Mouse (Mus musculus) testis, adult 2 months (tissue): ENCODE results near the gene Mmp27. TPM values are rescaled to one million over a fixed set of nuclear protein-coding genes. Genes with fewer than 3 reads are reported as not detected.

ENCODE experiments used
- H3K27ac ChIP-seq: fragments of 200-500 bp; 2 replicates; pipeline ENCODE4 v1.5.1; 2012; ENCODE audit warnings: low read depth, low read length; ENCODE audit not compliant: control insufficient read depth, insufficient read depth
- H3K27me3 ChIP-seq: fragments of 200-500 bp; 2 replicates; pipeline ENCODE4 v1.6.1; 2012; ENCODE audit warnings: mild to moderate bottlenecking, low read length, moderate library complexity; ENCODE audit not compliant: control insufficient read depth, insufficient read depth
- H3K36me3 ChIP-seq: fragments of 200-500 bp; 2 replicates; pipeline ENCODE4 v1.6.1; 2012; ENCODE audit warnings: mild to moderate bottlenecking, low read length; ENCODE audit not compliant: control insufficient read depth, insufficient read depth
- H3K4me1 ChIP-seq: fragments of 200-500 bp; 2 replicates; pipeline ENCODE4 v1.6.1; 2012; ENCODE audit warnings: low read length; ENCODE audit not compliant: control insufficient read depth, insufficient read depth
- H3K4me3 ChIP-seq: fragments of 200-500 bp; 2 replicates; pipeline ENCODE4 v1.5.1; 2012; ENCODE audit warnings: low read depth, mild to moderate bottlenecking, low read length, moderate library complexity, mixed read lengths; ENCODE audit not compliant: control insufficient read depth
- CTCF ChIP-seq: fragments of 200-500 bp; IDR thresholded peaks from 2 replicates; pipeline ENCODE4 v1.5.1; 2012; ENCODE audit warnings: low read depth, mild to moderate bottlenecking, inconsistent platforms, low read length, moderate library complexity; ENCODE audit not compliant: control insufficient read depth, insufficient read depth, insufficient replicate concordance
- POLR2A ChIP-seq: fragments of 200-500 bp; IDR thresholded peaks from 2 replicates; pipeline ENCODE4 v1.6.1; 2012; ENCODE audit warnings: low read depth, mild to moderate bottlenecking, inconsistent platforms, low read length, moderate library complexity; ENCODE audit not compliant: control insufficient read depth
- polyA plus RNA-seq: library from polyadenylated mRNA; depleted of rRNA; stranded (reverse); fragments of >200 nt; gene quantifications from 2 replicates; pipeline ENCODE4 v1.2.3, GENCODE M21; 2012; rRNA removed

Mmp27 gene
- not detected in 2 replicates for polyA plus RNA-seq

GRCm38 (mm10) chr9:7571162-7571561 lies at the start of gene Mmp27:
Gene Mmp27 (plus strand): TSS chr9:7571396.
- no peak within 1 kb of the TSS for H3K4me3 ChIP-seq
- no peaks in the 10 kb centered on the region for H3K4me1 ChIP-seq
- no peaks in the 10 kb centered on the region for H3K36me3 ChIP-seq
- no peaks in the 10 kb centered on the region for H3K27me3 ChIP-seq
- TF ChIP-seq POLR2A (no peak), CTCF (no peak)
- H3K27ac ChIP-seq = no peak within 1 kb of the TSS

- Histone ChIP-seq H3K4me1 (no peaks in the 10 kb centered on the region), H3K27me3 (no peaks in the 10 kb centered on the region)
- TF ChIP-seq CTCF = no peak
- no peak for TF ChIP-seq POLR2A
Observed at GRCm38 (mm10) chr9:7526255-7526940, 44.8 kb upstream of the Mmp27 start.

GRCm38 (mm10) chr9:7542763-7543162 lies 28.4 kb upstream of the Mmp27 start:
- Histone ChIP-seq H3K27me3 (no peaks in the 10 kb centered on the region), H3K36me3 (no peaks in the 10 kb centered on the region), H3K4me1 (no peaks in the 10 kb centered on the region), H3K27ac (no peak overlapping the region), H3K4me3 (no peak overlapping the region)
- TF ChIP-seq CTCF (no peak), POLR2A (no peak)

More at GRCm38 (mm10) chr9:7526255-7526940, 44.8 kb upstream of the Mmp27 start:
- Histone ChIP-seq H3K36me3 (no peaks in the 10 kb centered on the region), H3K4me3 (no peak overlapping the region), H3K27ac (no peak overlapping the region)

GRCm38 (mm10) chr9:7544923-7545457 lies 26.2 kb upstream of the Mmp27 start:
- no peak for TF ChIP-seq POLR2A
- no peak for TF ChIP-seq CTCF
- Histone ChIP-seq H3K36me3 (no peaks in the 10 kb centered on the region), H3K27ac (no peak overlapping the region), H3K27me3 (no peaks in the 10 kb centered on the region), H3K4me3 (no peak overlapping the region), H3K4me1 (no peaks in the 10 kb centered on the region)

- no peak overlapping the region for H3K27ac ChIP-seq
- no peaks in the 10 kb centered on the region for H3K4me1 ChIP-seq
- no peak overlapping the region for H3K4me3 ChIP-seq
- H3K36me3 ChIP-seq = no peaks in the 10 kb centered on the region
- no peaks in the 10 kb centered on the region for H3K27me3 ChIP-seq
- TF ChIP-seq POLR2A (no peak), CTCF (no peak)
Observed at GRCm38 (mm10) chr9:7545471-7545870, 25.7 kb upstream of the Mmp27 start.

- no peaks in the 10 kb centered on the region for H3K36me3 ChIP-seq
- H3K27me3 ChIP-seq = no peaks in the 10 kb centered on the region
- no peaks in the 10 kb centered on the region for H3K4me1 ChIP-seq
- no peak for TF ChIP-seq CTCF
- TF ChIP-seq POLR2A = no peak
- no peak overlapping the region for H3K27ac ChIP-seq
- no peak overlapping the region for H3K4me3 ChIP-seq
Observed at GRCm38 (mm10) chr9:7545920-7546319, 25.3 kb upstream of the Mmp27 start.

GRCm38 (mm10) chr9:7551943-7552342 lies 19.3 kb upstream of the Mmp27 start:
- TF ChIP-seq POLR2A (no peak), CTCF (no peak)
- Histone ChIP-seq H3K36me3 (no peaks in the 10 kb centered on the region), H3K27ac (no peak overlapping the region), H3K4me1 (no peaks in the 10 kb centered on the region), H3K4me3 (no peak overlapping the region), H3K27me3 (no peaks in the 10 kb centered on the region)
